Mouse (Mus musculus): ENCODE results near the gene Clec14a. TPM values are rescaled to one million over a fixed set of nuclear protein-coding genes. Genes with fewer than 3 reads are reported as not detected.

The Clec14a gene
- polyA plus RNA-seq, 1 experiment from 2014 or later: 9.4 TPM

- H3K4me3 ChIP-seq (ENCODE audit: low read length): peak overlapping the region; percentile 49
- ATAC-seq (ENCODE audit: low FRiP score, low TSS enrichment): no peak
Observed at GRCm38 (mm10) chr12:58267779-58268178, 1.3 kb downstream of the Clec14a start.

GRCm38 (mm10) chr12:58251901-58252300 lies 17.2 kb downstream of the Clec14a start:
- no peaks in the 10 kb centered on the region for H3K36me3 ChIP-seq (ENCODE audit: control insufficient read depth, insufficient read depth, low read length)
- H3K4me2 ChIP-seq (replicated peaks; ENCODE audit: low read depth, low read length): no peak overlapping the region
- ATAC-seq (ENCODE audit: low FRiP score, low TSS enrichment): no peak
- 91% methylated on average over 1 of the region's 1 CpGs for WGBS
- no peak overlapping the region for H3K9ac ChIP-seq (ENCODE audit: low read depth, low read length)
- H3K27me3 ChIP-seq (ENCODE audit: control insufficient read depth, insufficient read depth, low read length): no peaks in the 10 kb centered on the region
- no peaks in the 10 kb centered on the region for H3K4me1 ChIP-seq (ENCODE audit: control insufficient read depth, insufficient read depth, low read length)
- H3K9me3 ChIP-seq (ENCODE audit: control insufficient read depth, low read length): no peaks in the 10 kb centered on the region
- no peak overlapping the region for H3K4me3 ChIP-seq (ENCODE audit: low read length)
- no peak overlapping the region for H3K27ac ChIP-seq (ENCODE audit: low read depth, low read length)

More at GRCm38 (mm10) chr12:58267779-58268178, 1.3 kb downstream of the Clec14a start:
- Histone ChIP-seq H3K9ac (ENCODE audit: low read depth, low read length) (peak overlapping the region; percentile 63), H3K27me3 (ENCODE audit: control insufficient read depth, insufficient read depth, low read length) (no peaks in the 10 kb centered on the region), H3K4me1 (ENCODE audit: control insufficient read depth, insufficient read depth, low read length) (peaks cover 4% of the 10 kb centered on the region; the same call in 1 of the 2 replicates), H3K27ac (ENCODE audit: low read depth, low read length) (peak overlapping the region; percentile 76; the same call in 1 of the 2 replicates), H3K36me3 (ENCODE audit: control insufficient read depth, insufficient read depth, low read length) (no peaks in the 10 kb centered on the region), H3K4me2 (replicated peaks; ENCODE audit: low read depth, low read length) (peak overlapping the region; percentile 78), H3K9me3 (ENCODE audit: control insufficient read depth, low read length) (no peaks in the 10 kb centered on the region)
- WGBS: 39% methylated on average over 8 of the region's 8 CpGs

- WGBS: 91% methylated on average over 2 of the region's 2 CpGs
- Histone ChIP-seq H3K27me3 (ENCODE audit: control insufficient read depth, insufficient read depth, low read length) (no peaks in the 10 kb centered on the region), H3K4me2 (replicated peaks; ENCODE audit: low read depth, low read length) (no peak overlapping the region), H3K4me3 (ENCODE audit: low read length) (no peak overlapping the region), H3K4me1 (ENCODE audit: control insufficient read depth, insufficient read depth, low read length) (no peaks in the 10 kb centered on the region), H3K36me3 (ENCODE audit: control insufficient read depth, insufficient read depth, low read length) (no peaks in the 10 kb centered on the region), H3K9ac (ENCODE audit: low read depth, low read length) (no peak overlapping the region), H3K27ac (ENCODE audit: low read depth, low read length) (no peak overlapping the region), H3K9me3 (ENCODE audit: control insufficient read depth, low read length) (no peaks in the 10 kb centered on the region)
- no peak for ATAC-seq (ENCODE audit: low FRiP score, low TSS enrichment)
Observed at GRCm38 (mm10) chr12:58232489-58232888, 36.6 kb downstream of the Clec14a start.

GRCm38 (mm10) chr12:58225644-58226043 lies 43.4 kb downstream of the Clec14a start:
- no peak overlapping the region for H3K4me3 ChIP-seq (ENCODE audit: low read length)
- no peaks in the 10 kb centered on the region for H3K36me3 ChIP-seq (ENCODE audit: control insufficient read depth, insufficient read depth, low read length)
- no peak for ATAC-seq (ENCODE audit: low FRiP score, low TSS enrichment)
- H3K9ac ChIP-seq (ENCODE audit: low read depth, low read length): no peak overlapping the region
- 66% methylated on average over 5 of the region's 5 CpGs for WGBS
- no peaks in the 10 kb centered on the region for H3K4me1 ChIP-seq (ENCODE audit: control insufficient read depth, insufficient read depth, low read length)
- H3K27me3 ChIP-seq (ENCODE audit: control insufficient read depth, insufficient read depth, low read length): no peaks in the 10 kb centered on the region
- no peak overlapping the region for H3K27ac ChIP-seq (ENCODE audit: low read depth, low read length)
- no peak overlapping the region for H3K4me2 ChIP-seq (replicated peaks; ENCODE audit: low read depth, low read length)
- no peaks in the 10 kb centered on the region for H3K9me3 ChIP-seq (ENCODE audit: control insufficient read depth, low read length)

- H3K9ac ChIP-seq (ENCODE audit: low read depth, low read length): no peak overlapping the region
- no peak overlapping the region for H3K27ac ChIP-seq (ENCODE audit: low read depth, low read length)
- H3K27me3 ChIP-seq (ENCODE audit: control insufficient read depth, insufficient read depth, low read length): no peaks in the 10 kb centered on the region
- H3K4me1 ChIP-seq (ENCODE audit: control insufficient read depth, insufficient read depth, low read length): peaks cover 5% of the 10 kb centered on the region
- 94% methylated on average over 3 of the region's 3 CpGs for WGBS
- no peak overlapping the region for H3K4me2 ChIP-seq (replicated peaks; ENCODE audit: low read depth, low read length)
- no peaks in the 10 kb centered on the region for H3K36me3 ChIP-seq (ENCODE audit: control insufficient read depth, insufficient read depth, low read length)
- H3K9me3 ChIP-seq (ENCODE audit: control insufficient read depth, low read length): no peaks in the 10 kb centered on the region
- no peak overlapping the region for H3K4me3 ChIP-seq (ENCODE audit: low read length)
- no peak for ATAC-seq (ENCODE audit: low FRiP score, low TSS enrichment)
Observed at GRCm38 (mm10) chr12:58219078-58219477, 50.0 kb downstream of the Clec14a start.

GRCm38 (mm10) chr12:58216218-58216617 lies 52.9 kb downstream of the Clec14a start:
- Histone ChIP-seq H3K36me3 (ENCODE audit: control insufficient read depth, insufficient read depth, low read length) (no peaks in the 10 kb centered on the region), H3K27ac (ENCODE audit: low read depth, low read length) (no peak overlapping the region), H3K4me2 (replicated peaks; ENCODE audit: low read depth, low read length) (no peak overlapping the region), H3K4me3 (ENCODE audit: low read length) (no peak overlapping the region), H3K9ac (ENCODE audit: low read depth, low read length) (no peak overlapping the region), H3K27me3 (ENCODE audit: control insufficient read depth, insufficient read depth, low read length) (peaks cover 25% of the 10 kb centered on the region), H3K4me1 (ENCODE audit: control insufficient read depth, insufficient read depth, low read length) (peaks cover 23% of the 10 kb centered on the region), H3K9me3 (ENCODE audit: control insufficient read depth, low read length) (no peaks in the 10 kb centered on the region)
- ATAC-seq (ENCODE audit: low FRiP score, low TSS enrichment): no peak
- 52% methylated on average over 2 of the region's 2 CpGs for WGBS

Other genes starting within 250 kb of the Clec14a start
- 0.55 and 1.0 TPM in 2 replicates for gene Sstr1, start 57.5 kb downstream of the Clec14a start, polyA plus RNA-seq (2014; fragmentation: Nextera tagmentation; extraction: Ambion mirVana)